Mouse (Mus musculus) forebrain, embryonic 15.5 days (tissue): Measurements from ENCODE around the gene Igsf6. TPM values are rescaled to one million over a fixed set of nuclear protein-coding genes. Genes with fewer than 3 reads are reported as not detected.

Experiments
- ATAC-seq: fragments of 200-750 bp; cut with Nextera tagmentation; replicated peaks from 2 replicates; pipeline ENCODE4 v1.8.0; 2017; ENCODE audit warnings: mild to moderate bottlenecking, moderate TSS enrichment, moderate library complexity
- H3K27ac ChIP-seq: fragments of 300-500 bp; sonication (generic); replicated peaks from 2 replicates; pipeline ENCODE4 v1.5.1; 2015; ENCODE audit warnings: mild to moderate bottlenecking, inconsistent platforms
- H3K27me3 ChIP-seq: fragments of 300-500 bp; sonication (generic); 2 replicates; pipeline ENCODE4 v1.6.1; 2015; ENCODE audit warnings: inconsistent platforms
- H3K36me3 ChIP-seq: fragments of 300-500 bp; sonication (generic); 2 replicates; pipeline ENCODE4 v1.6.1; 2015; ENCODE audit warnings: mild to moderate bottlenecking, inconsistent platforms
- H3K4me1 ChIP-seq: fragments of 300-500 bp; sonication (generic); 2 replicates; pipeline ENCODE4 v1.6.1; 2015; ENCODE audit warnings: inconsistent platforms
- H3K4me2 ChIP-seq: fragments of 300-500 bp; sonication (generic); replicated peaks from 2 replicates; pipeline ENCODE4 v1.6.1; 2015; ENCODE audit warnings: mild to moderate bottlenecking, inconsistent platforms
- H3K4me3 ChIP-seq: fragments of 300-500 bp; sonication (generic); 2 replicates; pipeline ENCODE4 v1.5.1; 2015; ENCODE audit warnings: mild to moderate bottlenecking, inconsistent platforms
- H3K9ac ChIP-seq: fragments of 300-500 bp; sonication (generic); replicated peaks from 2 replicates; pipeline ENCODE4 v1.6.1; 2015; ENCODE audit warnings: mild to moderate bottlenecking, inconsistent platforms
- H3K9me3 ChIP-seq: fragments of 300-500 bp; sonication (generic); 2 replicates; pipeline ENCODE4 v1.6.1; 2016; ENCODE audit warnings: inconsistent platforms
- WGBS: fragments of 180-500 bp; shearing (Covaris S2); methylation state at CpG from one replicate; pipeline ENCODE4 v1.1.7; 2015; ENCODE audit warnings: mixed read lengths; 5-methylcytosine and 5-hydroxymethylcytosine counted together
- polyA plus RNA-seq: library from polyadenylated mRNA; unstranded; fragments of >200 nt; fragmentation: Nextera tagmentation; extraction: Ambion mirVana; gene quantifications from 2 replicates; pipeline ENCODE4 v1.2.1, GENCODE M21; 2015

The Igsf6 gene
- polyA plus RNA-seq, result 0.79 and 1.1 TPM in 2 replicates

GRCm38 (mm10) chr7:121074281-121074680 lies at the start of gene Igsf6:
Gene Igsf6, minus strand, starts transcription at chr7:121074572.
- no peak within 1 kb of the TSS for H3K9ac ChIP-seq
- H3K9me3 ChIP-seq, result no peaks in the 10 kb centered on the region
- peaks cover 42% of the 10 kb centered on the region for H3K36me3 ChIP-seq
- 0 out of 2 replicates have a peak, but pooled peaks cover 2% of the 10 kb centered on the region for H3K4me1 ChIP-seq
- WGBS, result 90% methylated on average over 11 of the region's 11 CpGs
- no peak within 1 kb of the TSS for H3K4me3 ChIP-seq
- H3K27ac ChIP-seq, result no peak within 1 kb of the TSS
- no peak for ATAC-seq
- H3K4me2 ChIP-seq, result no peak within 1 kb of the TSS
- H3K27me3 ChIP-seq, result no peaks in the 10 kb centered on the region

DNA sequence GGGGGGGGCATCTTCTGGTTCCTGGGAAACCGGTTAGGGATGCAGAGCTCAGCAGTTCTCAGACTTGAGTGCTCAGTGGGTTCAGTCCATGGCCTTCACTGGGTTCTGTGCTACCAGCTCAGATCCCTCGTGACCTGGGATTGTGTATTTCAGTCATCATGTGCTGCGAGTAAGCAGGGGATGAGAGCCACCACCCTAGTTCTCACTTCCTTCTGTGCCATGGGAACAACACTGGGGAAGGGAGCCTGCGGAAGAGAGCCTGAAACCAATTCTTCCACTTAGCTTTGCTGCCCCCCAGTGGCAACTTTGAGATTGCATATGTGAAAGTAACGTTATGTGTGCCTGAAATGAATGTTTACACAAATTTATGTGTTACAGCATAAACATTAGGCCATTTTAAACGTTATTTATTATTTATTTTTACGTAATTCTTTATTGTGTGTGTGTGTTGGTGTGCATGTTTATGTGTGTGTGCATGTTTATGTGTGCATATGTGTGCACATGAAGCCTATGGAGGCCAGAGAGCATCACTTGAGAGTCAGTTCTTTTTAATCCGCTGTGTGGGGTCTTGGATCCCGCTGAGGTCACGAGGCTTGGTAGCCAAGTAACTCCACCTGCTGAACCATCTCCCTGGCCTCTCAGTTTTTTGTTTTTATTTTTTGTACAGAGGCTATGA lies 45.9 kb upstream of the Igsf6 start:
- peak; percentile 81 for ATAC-seq
- Histone ChIP-seq H3K4me2 (no peak overlapping the region), H3K27me3 (no peaks in the 10 kb centered on the region), H3K9me3 (no peaks in the 10 kb centered on the region), H3K27ac (no peak overlapping the region), H3K9ac (no peak overlapping the region), H3K4me1 (no peaks in the 10 kb centered on the region), H3K36me3 (no peaks in the 10 kb centered on the region), H3K4me3 (no peak overlapping the region)
- 13% methylated on average over 10 of the region's 10 CpGs for WGBS

DNA sequence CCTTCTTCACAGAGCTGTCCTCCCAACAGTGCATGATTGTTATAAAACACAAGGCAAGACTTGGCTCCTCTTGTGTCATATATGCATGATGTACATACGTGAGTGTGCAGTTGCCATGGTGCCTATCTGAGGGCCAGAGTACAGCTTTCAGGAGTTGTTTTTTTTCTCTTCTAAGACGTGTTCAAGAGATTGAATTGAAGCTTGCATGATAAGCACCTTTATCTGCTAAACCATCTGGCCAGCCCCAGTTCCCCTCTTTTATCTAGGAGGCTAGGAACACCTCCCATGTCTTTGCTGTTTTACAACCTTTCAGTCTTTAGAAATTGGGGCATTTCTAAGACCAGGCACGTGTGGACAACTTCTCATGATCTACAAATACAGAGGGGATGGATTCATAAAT lies 37.4 kb upstream of the Igsf6 start:
- no peak overlapping the region for H3K9ac ChIP-seq
- H3K36me3 ChIP-seq, result no peaks in the 10 kb centered on the region
- H3K27ac ChIP-seq, result no peak overlapping the region
- H3K9me3 ChIP-seq, result no peaks in the 10 kb centered on the region
- H3K27me3 ChIP-seq, result no peaks in the 10 kb centered on the region
- no peak overlapping the region for H3K4me2 ChIP-seq
- 76% methylated on average over 3 of the region's 3 CpGs for WGBS
- no peak overlapping the region for H3K4me3 ChIP-seq
- ATAC-seq, result no peak
- H3K4me1 ChIP-seq, result no peaks in the 10 kb centered on the region

DNA sequence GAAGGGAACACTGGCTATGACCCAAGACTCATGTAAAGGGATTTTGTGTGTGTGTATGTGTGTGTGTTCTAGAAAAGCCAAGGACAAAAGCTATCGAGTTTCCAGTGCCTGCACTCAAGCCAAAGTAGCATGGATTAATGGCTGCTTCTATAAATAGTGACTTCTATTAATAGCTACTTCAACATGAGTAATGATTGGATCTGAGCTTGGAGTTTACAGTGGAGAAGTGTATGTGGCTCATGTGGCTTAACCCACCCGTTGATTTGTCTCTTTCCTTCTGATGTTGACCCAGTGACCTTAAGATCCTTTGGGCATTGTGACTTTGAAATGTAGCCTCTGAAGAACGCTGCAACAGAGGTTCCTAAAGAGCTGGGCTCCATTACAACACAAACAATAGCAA lies 36.9 kb upstream of the Igsf6 start:
- WGBS, result 53% methylated on average over 3 of the region's 3 CpGs
- H3K4me1 ChIP-seq, result no peaks in the 10 kb centered on the region
- H3K9ac ChIP-seq, result no peak overlapping the region
- H3K27ac ChIP-seq, result no peak overlapping the region
- H3K9me3 ChIP-seq, result no peaks in the 10 kb centered on the region
- H3K4me3 ChIP-seq, result no peak overlapping the region
- ATAC-seq, result no peak
- H3K4me2 ChIP-seq, result no peak overlapping the region
- H3K36me3 ChIP-seq, result no peaks in the 10 kb centered on the region
- no peaks in the 10 kb centered on the region for H3K27me3 ChIP-seq

GRCm38 (mm10) chr7:121107851-121108250 lies 33.5 kb upstream of the Igsf6 start:
- no peak overlapping the region for H3K4me2 ChIP-seq
- H3K4me3 ChIP-seq, result no peak overlapping the region
- ATAC-seq, result no peak
- H3K4me1 ChIP-seq, result no peaks in the 10 kb centered on the region
- H3K27me3 ChIP-seq, result no peaks in the 10 kb centered on the region
- 76% methylated on average over 3 of the region's 3 CpGs for WGBS
- no peaks in the 10 kb centered on the region for H3K36me3 ChIP-seq
- no peaks in the 10 kb centered on the region for H3K9me3 ChIP-seq
- H3K27ac ChIP-seq, result no peak overlapping the region
- H3K9ac ChIP-seq, result no peak overlapping the region

DNA sequence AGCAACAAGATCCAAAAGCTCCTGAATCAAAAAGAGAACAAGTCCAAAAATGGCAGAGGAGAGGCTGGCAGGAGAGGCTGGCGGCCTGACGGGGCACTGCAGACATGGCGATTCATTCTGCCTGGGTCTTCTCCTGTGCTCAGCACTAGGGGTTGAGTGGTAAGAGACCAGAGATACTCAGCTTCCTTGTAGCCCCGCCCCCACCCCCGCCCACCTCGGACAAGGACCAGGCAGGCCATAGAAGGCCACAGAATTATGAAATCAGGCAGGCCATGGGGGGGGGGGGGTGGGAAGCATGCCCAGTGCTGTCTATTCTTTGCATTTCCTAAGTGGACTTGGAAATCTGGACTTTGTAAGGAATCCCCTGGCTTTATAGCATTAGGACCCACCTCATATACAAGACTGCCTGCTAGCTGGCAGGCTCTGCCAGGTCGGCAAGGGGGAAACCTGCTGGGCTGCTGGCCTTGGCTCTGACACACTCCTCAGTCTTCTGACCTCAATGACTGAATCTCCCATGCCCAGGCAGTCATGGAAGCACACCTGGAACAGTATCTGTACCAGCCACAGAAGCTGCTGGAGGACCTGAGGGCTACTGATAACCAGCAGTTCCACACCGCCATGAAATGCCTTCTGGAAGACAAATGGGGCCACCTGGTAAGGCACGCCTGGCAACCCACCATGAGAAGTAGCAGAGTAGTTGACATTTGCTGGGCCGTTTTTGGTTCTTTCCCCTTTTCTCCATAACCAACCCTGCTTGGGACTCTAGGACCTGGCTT lies 24.4 kb upstream of the Igsf6 start:
- Histone ChIP-seq H3K4me3 (no peak overlapping the region), H3K4me1 (no peaks in the 10 kb centered on the region), H3K36me3 (no peaks in the 10 kb centered on the region), H3K27me3 (no peaks in the 10 kb centered on the region), H3K27ac (no peak overlapping the region), H3K9me3 (no peaks in the 10 kb centered on the region), H3K9ac (no peak overlapping the region), H3K4me2 (no peak overlapping the region)
- no peak for ATAC-seq
- WGBS, result 72% methylated on average over 10 of the region's 10 CpGs

GRCm38 (mm10) chr7:121093026-121093425 lies 18.7 kb upstream of the Igsf6 start:
- Histone ChIP-seq H3K27me3 (no peaks in the 10 kb centered on the region), H3K9ac (no peak overlapping the region), H3K4me3 (no peak overlapping the region), H3K4me1 (no peaks in the 10 kb centered on the region), H3K9me3 (no peaks in the 10 kb centered on the region), H3K4me2 (no peak overlapping the region), H3K36me3 (no peaks in the 10 kb centered on the region), H3K27ac (no peak overlapping the region)
- no peak for ATAC-seq
- 71% methylated on average over 4 of the region's 4 CpGs for WGBS

DNA sequence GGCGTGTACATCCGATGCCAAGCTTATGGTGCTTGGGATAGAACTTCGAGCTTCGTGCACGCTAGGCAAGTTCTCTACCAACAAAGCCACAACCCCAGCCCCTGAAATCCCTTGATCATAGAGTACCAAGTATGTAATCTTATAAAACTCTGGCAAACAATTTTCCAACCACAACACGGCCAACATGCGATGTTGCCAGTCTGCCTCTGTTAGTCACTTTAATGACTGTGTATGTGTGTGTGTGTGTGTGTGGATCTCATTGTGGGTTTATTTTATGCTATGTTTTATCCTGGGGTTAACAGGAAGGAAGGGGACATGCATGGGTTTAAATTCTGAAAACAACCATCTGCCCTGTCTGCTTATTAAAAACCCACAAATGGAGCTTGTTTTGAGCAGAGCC lies 16.4 kb upstream of the Igsf6 start:
- no peak overlapping the region for H3K4me2 ChIP-seq
- no peaks in the 10 kb centered on the region for H3K9me3 ChIP-seq
- no peaks in the 10 kb centered on the region; the same call in 1 of the 2 replicates for H3K4me1 ChIP-seq
- H3K27ac ChIP-seq, result no peak overlapping the region
- H3K4me3 ChIP-seq, result no peak overlapping the region
- no peaks in the 10 kb centered on the region for H3K36me3 ChIP-seq
- WGBS, result 93% methylated on average over 7 of the region's 7 CpGs
- no peaks in the 10 kb centered on the region for H3K27me3 ChIP-seq
- no peak overlapping the region for H3K9ac ChIP-seq
- ATAC-seq, result no peak

DNA sequence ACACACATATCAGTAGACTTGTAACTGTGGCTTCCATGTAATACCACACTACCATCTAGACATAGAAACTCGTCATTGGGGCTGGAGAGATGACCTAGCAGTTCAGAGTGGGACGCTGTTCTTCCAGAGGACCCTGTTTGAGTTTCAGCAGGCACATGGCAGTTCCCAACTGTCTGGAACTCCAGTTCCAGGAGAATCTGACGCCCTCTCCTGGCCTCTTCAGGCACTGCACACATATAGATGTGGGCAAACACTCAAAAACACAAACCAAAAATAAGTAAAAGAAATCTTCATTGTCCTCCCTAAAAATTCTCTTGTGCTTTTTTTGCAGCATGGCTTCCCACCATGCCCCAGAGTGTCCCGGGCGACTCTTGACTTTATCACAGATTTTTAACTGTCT lies 14.4 kb upstream of the Igsf6 start:
- no peak for ATAC-seq
- Histone ChIP-seq H3K9me3 (no peaks in the 10 kb centered on the region), H3K4me2 (no peak overlapping the region), H3K9ac (no peak overlapping the region), H3K4me3 (no peak overlapping the region), H3K27ac (no peak overlapping the region), H3K36me3 (no peaks in the 10 kb centered on the region), H3K27me3 (no peaks in the 10 kb centered on the region), H3K4me1 (peaks cover 9% of the 10 kb centered on the region)
- 77% methylated on average over 5 of the region's 5 CpGs for WGBS

DNA sequence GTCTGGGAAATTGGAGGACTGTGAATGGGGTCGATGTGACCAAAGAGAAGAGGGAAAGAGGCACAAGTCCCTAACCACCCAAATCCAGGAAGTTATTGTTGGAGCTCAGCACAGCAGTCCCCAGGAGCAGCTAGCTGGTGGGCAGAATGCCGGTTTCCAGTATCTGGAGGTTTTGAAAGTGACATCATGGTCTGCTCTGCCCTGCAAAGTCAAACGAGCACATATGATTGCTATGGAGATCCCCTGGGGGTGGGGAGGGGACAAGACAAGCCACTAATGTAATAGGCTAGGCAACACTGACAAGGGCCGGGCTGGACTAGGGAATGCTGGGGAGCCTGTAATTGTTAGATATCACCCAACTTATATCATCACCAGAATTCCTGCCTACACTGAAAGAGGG lies 11.1 kb upstream of the Igsf6 start:
- H3K9me3 ChIP-seq, result 0 out of 2 replicates have a peak, but pooled peaks cover 1% of the 10 kb centered on the region
- no peak overlapping the region for H3K4me2 ChIP-seq
- no peak overlapping the region for H3K27ac ChIP-seq
- no peaks in the 10 kb centered on the region for H3K27me3 ChIP-seq
- no peak overlapping the region for H3K4me3 ChIP-seq
- WGBS, result 8% methylated on average over 4 of the region's 4 CpGs
- ATAC-seq, result peak; percentile 42
- peaks cover 16% of the 10 kb centered on the region for H3K4me1 ChIP-seq
- peaks cover 2% of the 10 kb centered on the region; the same call in 1 of the 2 replicates for H3K36me3 ChIP-seq
- no peak overlapping the region for H3K9ac ChIP-seq

GRCm38 (mm10) chr7:121084840-121085453 lies 10.6 kb upstream of the Igsf6 start:
- no peak overlapping the region for H3K4me2 ChIP-seq
- 0 out of 2 replicates have a peak, but pooled peaks cover 2% of the 10 kb centered on the region for H3K9me3 ChIP-seq
- no peak overlapping the region for H3K27ac ChIP-seq
- H3K9ac ChIP-seq, result no peak overlapping the region
- peaks cover 2% of the 10 kb centered on the region; the same call in 1 of the 2 replicates for H3K36me3 ChIP-seq
- no peak overlapping the region for H3K4me3 ChIP-seq
- no peaks in the 10 kb centered on the region for H3K27me3 ChIP-seq
- 29% methylated on average over 8 of the region's 8 CpGs for WGBS
- peaks cover 16% of the 10 kb centered on the region for H3K4me1 ChIP-seq
- peak; percentile 47 for ATAC-seq

- Histone ChIP-seq H3K4me3 (no peak overlapping the region), H3K27me3 (no peaks in the 10 kb centered on the region), H3K9me3 (0 out of 2 replicates have a peak, but pooled peaks cover 2% of the 10 kb centered on the region), H3K4me1 (peaks cover 17% of the 10 kb centered on the region), H3K4me2 (no peak overlapping the region), H3K27ac (0 out of 2 replicates have a peak overlapping the region, but pooled peaks have one; percentile 1), H3K9ac (no peak overlapping the region), H3K36me3 (peaks cover 5% of the 10 kb centered on the region; the same call in 1 of the 2 replicates)
- WGBS, result 64% methylated on average over 9 of the region's 9 CpGs
- peak; percentile 42 for ATAC-seq
Measured at GRCm38 (mm10) chr7:121082949-121083513, 8.7 kb upstream of the Igsf6 start.
